Mouse (Mus musculus) lung, adult 2 months (tissue): ENCODE measurements around the gene Olfr789. TPM values are rescaled to one million over a fixed set of nuclear protein-coding genes. Genes with fewer than 3 reads are reported as not detected.

Source experiments
- DNase-seq: peaks from one replicate; pipeline ENCODE4 v3.0.0; 2022
- H3K4me1 ChIP-seq: fragments of 200-500 bp; 2 replicates; pipeline ENCODE4 v1.6.1; 2011; ENCODE audit warnings: low read length; ENCODE audit not compliant: control insufficient read depth, insufficient read depth
- H3K4me3 ChIP-seq: fragments of 200-500 bp; replicated peaks from 2 replicates; pipeline ENCODE3; 2011; ENCODE audit warnings: low read depth, mild to moderate bottlenecking, control low read depth, low read length; ENCODE audit errors: extremely low read depth
- CTCF ChIP-seq: fragments of 200-500 bp; IDR thresholded peaks from 2 replicates; pipeline ENCODE4 v1.5.1; 2011; ENCODE audit warnings: mild to moderate bottlenecking, low read length, control low read depth; ENCODE audit not compliant: insufficient read depth
- POLR2A ChIP-seq: fragments of 200-500 bp; IDR thresholded peaks from 2 replicates; pipeline ENCODE4 v1.6.1; 2011; ENCODE audit warnings: low read depth, mild to moderate bottlenecking, control low read depth, low read length, borderline replicate concordance; ENCODE audit errors: extremely low read depth
- WGBS: fragments of 180-500 bp; shearing (Covaris S2); methylation state at CpG from one replicate; pipeline ENCODE4 v1.1.7; 2018; 5-methylcytosine and 5-hydroxymethylcytosine counted together
- polyA plus RNA-seq: library from polyadenylated mRNA; depleted of rRNA; stranded (reverse); fragments of >200 nt; gene quantifications from 2 replicates; pipeline ENCODE4 v1.2.3, GENCODE M21; 2012; rRNA removed

Olfr789 gene
- polyA plus RNA-seq, result not detected in 2 replicates

- TF ChIP-seq CTCF (no peak), POLR2A (no peak)
- no peak for DNase-seq
- 38% methylated on average over 2 of the region's 2 CpGs for WGBS
- H3K4me3 ChIP-seq, result no peak within 1 kb of the TSS
- no peaks in the 10 kb centered on the region for H3K4me1 ChIP-seq
These were observed at the start of gene Olfr789 for GRCm38 (mm10) chr10:129484452-129484851. Gene Olfr789 (plus strand): TSS chr10:129484752.

GRCm38 (mm10) chr10:129461562-129461961, 23.0 kb upstream of the Olfr789 start, which contains the start of gene Olfr787:
Gene Olfr787 (plus strand): TSS chr10:129461862.
- Histone ChIP-seq H3K4me3 (no peak within 1 kb of the TSS), H3K4me1 (no peaks in the 10 kb centered on the region)
- no peak for TF ChIP-seq POLR2A
- no peak for TF ChIP-seq CTCF
- no peak for DNase-seq
- WGBS, result 74% methylated on average over 3 of the region's 3 CpGs

- DNase-seq, result no peak
- TF ChIP-seq CTCF, result no peak
- no peak for TF ChIP-seq POLR2A
- H3K4me3 ChIP-seq, result no peak within 1 kb of the TSS
These were observed 13.9 kb upstream of the Olfr789 start, which contains the start of gene Olfr788 for GRCm38 (mm10) chr10:129470698-129471097. Gene Olfr788 (plus strand): TSS chr10:129470998.

DNA sequence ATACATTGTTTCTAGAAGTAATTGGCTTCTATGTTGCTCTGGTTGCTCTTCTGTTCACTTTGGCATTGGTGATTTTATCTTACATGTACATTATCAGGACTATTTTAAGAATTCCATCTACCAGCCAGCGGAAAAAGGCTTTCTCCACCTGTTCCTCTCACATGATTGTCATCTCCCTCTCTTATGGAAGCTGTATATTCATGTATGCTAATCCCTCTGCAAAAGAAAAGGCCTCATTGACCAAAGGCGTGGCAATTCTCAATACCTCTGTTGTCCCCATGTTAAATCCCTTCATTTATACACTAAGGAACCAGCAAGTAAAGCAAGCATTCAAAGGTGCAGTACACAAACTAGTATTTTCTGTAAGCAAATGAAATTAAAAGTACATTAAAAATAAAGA, 11.3 kb upstream of the Olfr789 start:
- TF ChIP-seq CTCF (no peak), POLR2A (no peak)
- no peak for DNase-seq
- 57% methylated on average over 2 of the region's 2 CpGs for WGBS
- Histone ChIP-seq H3K4me3 (no peak overlapping the region), H3K4me1 (no peaks in the 10 kb centered on the region)

More at GRCm38 (mm10) chr10:129470698-129471097, 13.9 kb upstream of the Olfr789 start, which contains the start of gene Olfr788:
- H3K4me1 ChIP-seq, result no peaks in the 10 kb centered on the region

GRCm38 (mm10) chr10:129473723-129474122, 10.8 kb upstream of the Olfr789 start:
- H3K4me1 ChIP-seq, result no peaks in the 10 kb centered on the region
- DNase-seq, result no peak
- H3K4me3 ChIP-seq, result no peak overlapping the region
- TF ChIP-seq POLR2A (no peak), CTCF (no peak)

GRCm38 (mm10) chr10:129490101-129490500, 5.5 kb downstream of the Olfr789 start:
- Histone ChIP-seq H3K4me1 (no peaks in the 10 kb centered on the region), H3K4me3 (no peak overlapping the region)
- no peak for TF ChIP-seq CTCF
- no peak for TF ChIP-seq POLR2A
- 67% methylated on average over 2 of the region's 2 CpGs for WGBS
- no peak for DNase-seq

- Histone ChIP-seq H3K4me3 (no peak within 1 kb of the TSS), H3K4me1 (no peaks in the 10 kb centered on the region)
- no peak for DNase-seq
- TF ChIP-seq POLR2A (no peak), CTCF (no peak)
These were observed 13.6 kb downstream of the Olfr789 start, which contains the start of gene Olfr790 for GRCm38 (mm10) chr10:129498192-129498591. Gene Olfr790 (plus strand): TSS chr10:129498492.

DNA sequence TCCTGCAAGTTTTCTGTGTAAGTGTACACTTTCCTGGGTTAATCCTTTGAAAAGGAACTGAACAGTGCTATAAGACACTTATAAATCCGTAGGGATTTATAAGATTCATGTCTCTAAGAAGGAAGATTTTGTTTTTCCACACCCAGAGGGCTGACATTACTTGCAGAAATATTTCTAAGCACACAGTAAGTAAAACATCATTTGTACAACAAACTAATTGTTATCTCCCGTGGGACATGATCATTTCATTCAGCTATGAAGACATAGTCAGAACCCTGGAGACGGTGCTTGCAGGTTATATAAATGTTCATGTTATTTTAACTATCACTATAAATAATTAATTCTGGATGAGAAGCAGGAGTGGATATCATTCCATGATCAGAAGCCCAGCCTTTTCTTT, 36.9 kb downstream of the Olfr789 start, which contains the start of gene Olfr791:
Gene Olfr791 (plus strand): TSS at position 301 of the 400 bp plus-strand sequence.
- DNase-seq, result no peak
- TF ChIP-seq POLR2A, result no peak
- TF ChIP-seq CTCF, result no peak
- Histone ChIP-seq H3K4me3 (no peak within 1 kb of the TSS), H3K4me1 (no peaks in the 10 kb centered on the region)
- WGBS, result 58% methylated on average over 3 of the region's 3 CpGs

- 85% methylated on average over 1 of the region's 1 CpGs for WGBS
- Histone ChIP-seq H3K4me3 (no peak within 1 kb of the TSS), H3K4me1 (no peaks in the 10 kb centered on the region)
- DNase-seq, result no peak
- TF ChIP-seq POLR2A (no peak), CTCF (no peak)
These were observed 54.3 kb downstream of the Olfr789 start, which contains the start of gene Olfr792 for GRCm38 (mm10) chr10:129538862-129539261. Gene Olfr792 (plus strand): TSS chr10:129539162.

Other genes with a start within 250 kb of the Olfr789 start
- not detected in 2 replicates for gene Olfr774, start 248.5 kb upstream of the Olfr789 start, polyA plus RNA-seq
- not detected in 2 replicates for gene Olfr775, start 236.3 kb upstream of the Olfr789 start, polyA plus RNA-seq
- gene Olfr776, start 225.6 kb upstream of the Olfr789 start, polyA plus RNA-seq, result not detected in 2 replicates
- not detected in 2 replicates for gene Olfr777, start 213.3 kb upstream of the Olfr789 start, polyA plus RNA-seq
- not detected in 2 replicates for gene Olfr780, start 166.6 kb upstream of the Olfr789 start, polyA plus RNA-seq
- not detected in 2 replicates for gene Olfr781, start 155.9 kb upstream of the Olfr789 start, polyA plus RNA-seq
- gene Olfr782, start 135.9 kb upstream of the Olfr789 start, polyA plus RNA-seq, result not detected in 2 replicates
- 0.05 TPM in 1 of 2 replicates, not detected in the other for gene Olfr784, start 100.7 kb upstream of the Olfr789 start, polyA plus RNA-seq
- gene Olfr785, start 79.3 kb upstream of the Olfr789 start, polyA plus RNA-seq, result not detected in 2 replicates
- gene Olfr786, start 57.4 kb upstream of the Olfr789 start, polyA plus RNA-seq, result not detected in 2 replicates
- not detected in 2 replicates for gene Olfr787, start 22.9 kb upstream of the Olfr789 start, polyA plus RNA-seq
- gene Olfr788, start 13.8 kb upstream of the Olfr789 start, polyA plus RNA-seq, result not detected in 2 replicates
- gene Olfr790, start 13.7 kb downstream of the Olfr789 start, polyA plus RNA-seq, result not detected in 2 replicates
- gene Olfr791, start 37.0 kb downstream of the Olfr789 start, polyA plus RNA-seq, result not detected in 2 replicates
- gene Olfr792, start 54.4 kb downstream of the Olfr789 start, polyA plus RNA-seq, result not detected in 2 replicates
- not detected in 2 replicates for gene Olfr794, start 82.9 kb downstream of the Olfr789 start, polyA plus RNA-seq
- not detected in 2 replicates for gene Olfr796, start 127.8 kb downstream of the Olfr789 start, polyA plus RNA-seq
- gene Olfr798, start 143.2 kb downstream of the Olfr789 start, polyA plus RNA-seq, result not detected in 2 replicates
- not detected in 2 replicates for gene Olfr799, start 152.7 kb downstream of the Olfr789 start, polyA plus RNA-seq
- not detected in 2 replicates for gene Olfr800, start 172.9 kb downstream of the Olfr789 start, polyA plus RNA-seq
- gene Olfr801, start 189.1 kb downstream of the Olfr789 start, polyA plus RNA-seq, result not detected in 2 replicates
- not detected in 2 replicates for gene Olfr802, start 203.4 kb downstream of the Olfr789 start, polyA plus RNA-seq
- gene Olfr803, start 209.5 kb downstream of the Olfr789 start, polyA plus RNA-seq, result not detected in 2 replicates
- gene Olfr804, start 218.5 kb downstream of the Olfr789 start, polyA plus RNA-seq, result not detected in 2 replicates
- not detected in 2 replicates for gene Olfr805, start 244.6 kb downstream of the Olfr789 start, polyA plus RNA-seq